Mouse (Mus musculus) MEL (cell line): ENCODE results near the gene Gm10717.
"Not testable (repeated sequence)": the region's sequence is repeated elsewhere in the genome, so short reads cannot be mapped to it uniquely, and the experiment has no call there.

ENCODE experiments used
- CTCF ChIP-seq, 3 experiments: IDR thresholded peaks in 2 of 3; conservative IDR thresholded peaks in 1 of 3; 2 replicates each; pipeline ENCODE4 v1.5.1; 2011 to 2012; ENCODE audit warnings: low read length in 3 of 3, low read depth in 2 of 3, mild to moderate bottlenecking in 2 of 3, improper control_type of control experiment in 1 of 3, inconsistent platforms in 1 of 3, mixed read lengths in 1 of 3, moderate library complexity in 1 of 3; ENCODE audit not compliant: control insufficient read depth in 1 of 3, insufficient read depth in 1 of 3, poor library complexity in 1 of 3, severe bottlenecking in 1 of 3
- MAX ChIP-seq: IDR thresholded peaks from 2 replicates; pipeline ENCODE4 v1.6.1; 2011; ENCODE audit warnings: low read length, improper control_type of control experiment
- MYC ChIP-seq: IDR thresholded peaks from 2 replicates; pipeline ENCODE4 v1.6.1; 2011; ENCODE audit warnings: low read depth, mild to moderate bottlenecking, low read length, improper control_type of control experiment, moderate library complexity
- POLR2A ChIP-seq, 2 experiments: IDR thresholded peaks; 2 replicates each; pipeline ENCODE4 v1.6.1; 2011 to 2012; ENCODE audit warnings: low read length in 2 of 2, mild to moderate bottlenecking in 2 of 2, control low read depth in 1 of 2, improper control_type of control experiment in 1 of 2, low read depth in 1 of 2, moderate library complexity in 1 of 2; ENCODE audit not compliant: control insufficient read depth in 1 of 2, insufficient read depth in 1 of 2, poor library complexity in 1 of 2
- POLR2AphosphoS2 ChIP-seq: IDR thresholded peaks from 2 replicates; pipeline ENCODE4 v1.6.1; 2011; ENCODE audit warnings: low read length, improper control_type of control experiment
- ZC3H11A ChIP-seq: IDR thresholded peaks from 2 replicates; pipeline ENCODE4 v1.6.1; 2012; ENCODE audit warnings: low read depth, mild to moderate bottlenecking, inconsistent platforms, low read length, improper control_type of control experiment
- ZKSCAN1 ChIP-seq: IDR thresholded peaks from 2 replicates; pipeline ENCODE4 v1.6.1; 2012; ENCODE audit warnings: low read depth, mild to moderate bottlenecking, inconsistent platforms, low read length, improper control_type of control experiment, moderate library complexity
- ZNF384 ChIP-seq: IDR thresholded peaks from 2 replicates; pipeline ENCODE4 v1.6.1; 2012; ENCODE audit warnings: low read depth, mild to moderate bottlenecking, inconsistent platforms, low read length, improper control_type of control experiment

DNA sequence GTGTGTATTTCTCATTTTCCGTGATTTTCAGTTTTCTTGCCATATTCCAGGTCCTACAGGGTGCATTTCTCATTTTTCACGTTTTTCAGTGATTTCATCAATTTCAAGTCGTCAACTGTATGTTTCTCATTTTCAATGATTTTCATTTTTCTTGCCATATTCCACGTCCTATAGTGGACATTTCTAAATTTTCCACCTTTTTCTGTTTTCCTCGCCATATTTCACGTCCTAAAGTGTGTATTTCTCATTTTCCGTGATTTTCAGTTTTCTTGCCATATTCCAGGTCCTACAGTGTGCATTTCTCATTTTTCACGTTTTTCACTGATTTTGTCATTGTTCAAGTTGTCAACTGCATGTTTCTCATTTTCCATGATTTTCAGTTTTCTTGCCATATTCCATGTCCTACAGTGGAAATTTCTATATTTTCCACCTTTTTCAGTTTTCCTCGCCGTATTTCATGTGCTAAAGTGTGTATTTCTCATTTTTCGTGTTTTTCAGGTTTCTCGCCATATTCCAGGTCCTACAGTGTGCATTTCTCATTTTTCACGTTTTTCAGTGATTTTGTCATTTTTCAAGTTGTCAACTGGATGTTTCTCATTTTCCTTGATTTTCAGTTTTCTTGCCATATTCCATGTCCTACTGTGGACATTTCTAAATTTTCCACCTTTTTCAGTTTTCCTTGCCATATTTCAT lies 2.8 kb upstream of the Gm10717 start:
- not testable (repeated sequence) for TF ChIP-seq MYC; ZNF384; POLR2A (IDR thresholded peaks at IDR 0.05; ENCODE audit: control insufficient read depth in 1 of 2, insufficient read depth in 1 of 2, low read depth in 1 of 2, low read length in 2 of 2, poor library complexity in 1 of 2); ZC3H11A; CTCF (IDR thresholded peaks at IDR 0.05 in 2 of 3, conservative IDR thresholded peaks at IDR 0.05 in 1 of 3; ENCODE audit: control insufficient read depth in 1 of 3, insufficient read depth in 1 of 3, low read depth in 2 of 3, low read length in 3 of 3, poor library complexity in 1 of 3, severe bottlenecking in 1 of 3); ZKSCAN1; POLR2AphosphoS2; MAX
